Mouse (Mus musculus) brain, embryonic 18.5 days (tissue): ENCODE results near the gene Kcnh7.
"Not testable (repeated sequence)": the region's sequence is repeated elsewhere in the genome, so short reads cannot be mapped to it uniquely, and the experiment has no call there.

Experiments
- DNase-seq: peaks from one replicate; pipeline ENCODE4 v3.0.0-alpha.2; 2012; ENCODE audit warnings: low read depth, low spot score

Kcnh7 gene

DNA sequence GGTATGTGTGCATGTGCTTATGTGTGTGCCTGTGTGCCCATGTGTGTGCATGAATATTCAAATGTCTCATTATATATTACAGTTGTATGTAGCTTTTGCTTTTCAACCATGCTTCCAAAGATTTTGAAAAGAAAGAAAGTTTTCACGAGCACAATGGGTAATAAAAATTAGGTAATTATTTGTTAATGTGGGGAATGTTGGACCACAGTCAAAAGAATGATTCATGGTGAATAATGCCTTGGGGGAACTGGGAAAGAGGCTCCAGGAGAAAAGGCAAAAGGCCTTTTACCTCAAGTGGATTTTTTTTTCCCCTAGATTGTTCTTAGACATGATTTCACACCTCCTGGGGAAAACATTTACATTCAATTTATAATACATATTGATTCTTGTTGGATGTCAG, 458.1 kb downstream of the Kcnh7 start:
- no peak for DNase-seq

DNA sequence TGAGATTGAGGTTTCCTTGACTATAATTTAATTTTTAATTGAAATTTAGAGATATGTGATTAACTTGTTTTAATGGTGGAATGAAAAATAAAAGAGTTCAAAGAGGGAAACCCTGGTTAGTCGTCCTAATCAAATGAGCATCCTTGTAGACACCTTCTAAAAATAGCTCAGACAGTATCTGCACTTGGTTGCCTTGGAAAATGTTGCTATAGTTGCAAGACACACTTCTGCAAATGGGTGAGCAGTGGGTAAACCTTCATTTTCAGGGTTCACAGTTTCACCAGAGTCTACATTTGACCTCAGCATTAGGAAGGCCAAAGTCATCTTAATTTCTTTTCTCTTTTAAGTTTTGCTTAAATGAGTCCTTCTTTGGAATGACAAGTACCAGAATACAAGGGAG, 465.7 kb downstream of the Kcnh7 start:
- no peak for DNase-seq

DNA sequence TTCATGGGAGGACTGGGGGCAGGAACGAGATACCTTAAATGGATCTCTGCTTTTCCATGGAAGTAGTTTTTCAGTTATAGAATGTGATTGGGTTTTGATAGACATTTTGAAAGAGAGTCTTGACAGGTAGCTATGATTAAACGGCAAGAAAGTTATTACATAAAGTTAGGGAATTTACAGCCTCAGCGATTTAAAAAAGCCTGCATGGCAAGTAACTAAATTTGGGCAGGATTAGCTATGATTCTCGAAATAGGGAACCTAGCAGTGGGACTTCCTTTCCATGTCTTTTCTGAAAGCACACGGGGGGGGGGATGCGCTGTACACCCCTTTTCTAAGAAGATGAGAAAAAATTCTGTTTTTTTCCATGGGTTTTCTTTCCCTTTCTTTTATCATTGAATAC, 466.8 kb downstream of the Kcnh7 start:
- no peak for DNase-seq

DNA sequence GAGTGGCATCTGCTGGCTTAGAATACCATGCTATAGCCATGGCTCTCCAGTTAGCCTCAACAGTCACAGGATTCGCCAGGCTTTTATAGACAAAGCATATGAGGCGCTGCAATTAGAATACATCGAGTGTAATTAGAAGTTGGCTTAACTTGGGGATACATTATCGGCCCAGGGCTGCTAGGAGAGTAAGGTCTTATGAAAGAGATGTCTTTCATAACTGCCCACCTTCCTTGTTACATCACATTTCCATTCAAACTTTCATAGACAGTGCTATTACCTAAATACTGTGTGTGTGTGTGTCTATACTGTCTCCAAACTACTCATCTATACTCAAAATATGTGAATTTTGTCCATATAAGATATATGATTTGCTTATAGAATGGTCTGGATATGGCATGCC, 468.8 kb downstream of the Kcnh7 start:
- DNase-seq: no peak

DNA sequence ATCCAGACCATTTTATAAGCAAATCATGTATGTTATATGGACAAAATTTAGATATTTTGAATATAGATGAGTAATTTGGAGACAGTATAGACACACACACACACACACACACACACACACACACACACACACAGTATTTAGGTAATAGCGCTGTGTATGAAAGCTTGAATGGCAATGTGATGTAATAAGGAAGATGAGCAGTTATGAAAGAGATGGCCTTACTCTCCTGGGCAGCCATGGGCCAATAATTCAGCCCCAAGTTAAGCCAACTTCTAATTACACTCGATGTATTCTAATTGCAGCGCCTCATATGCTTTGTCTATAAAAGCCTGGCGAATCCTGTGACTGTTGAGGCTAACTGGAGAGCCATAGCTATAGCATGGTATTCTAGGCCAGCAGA, 469.7 kb downstream of the Kcnh7 start:
- DNase-seq: not testable (repeated sequence)

DNA sequence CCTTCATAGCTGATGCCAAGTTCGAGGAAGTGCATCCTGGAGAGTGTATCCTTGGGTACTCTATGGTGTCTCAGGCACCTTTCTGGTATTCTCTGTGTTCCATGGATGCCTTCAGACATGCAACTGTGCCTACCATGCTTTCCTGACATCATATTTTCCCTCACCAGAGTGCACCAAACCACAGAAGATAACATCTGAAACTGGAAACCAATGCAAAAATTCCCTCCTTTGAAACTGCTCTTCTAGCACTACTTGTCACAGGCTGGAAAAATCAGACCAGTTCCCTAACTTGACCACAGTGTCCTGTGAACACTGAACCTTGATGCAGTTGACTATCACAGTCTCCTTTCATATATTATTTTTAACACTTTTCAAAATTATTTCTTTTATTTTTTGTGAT, 474.5 kb downstream of the Kcnh7 start:
- DNase-seq: no peak

DNA sequence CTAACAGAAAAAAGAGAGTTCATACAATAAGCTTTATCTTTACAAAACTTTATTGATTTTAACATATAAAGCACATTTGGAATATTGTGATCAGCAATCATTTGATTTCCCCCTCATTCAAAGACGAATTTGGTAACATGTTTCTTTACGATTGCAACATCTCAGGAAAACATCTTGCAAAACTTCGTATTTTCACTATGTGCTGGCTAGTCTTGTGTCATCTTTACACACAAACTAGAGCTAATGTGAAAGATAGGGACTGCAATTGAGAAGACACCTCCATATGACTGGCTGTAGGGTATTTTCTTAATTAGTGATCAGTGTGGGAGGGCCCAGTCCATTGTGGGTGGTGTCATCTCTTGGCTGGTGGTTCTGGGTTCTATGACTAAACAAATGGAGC, 477.8 kb downstream of the Kcnh7 start:
- DNase-seq: no peak

DNA sequence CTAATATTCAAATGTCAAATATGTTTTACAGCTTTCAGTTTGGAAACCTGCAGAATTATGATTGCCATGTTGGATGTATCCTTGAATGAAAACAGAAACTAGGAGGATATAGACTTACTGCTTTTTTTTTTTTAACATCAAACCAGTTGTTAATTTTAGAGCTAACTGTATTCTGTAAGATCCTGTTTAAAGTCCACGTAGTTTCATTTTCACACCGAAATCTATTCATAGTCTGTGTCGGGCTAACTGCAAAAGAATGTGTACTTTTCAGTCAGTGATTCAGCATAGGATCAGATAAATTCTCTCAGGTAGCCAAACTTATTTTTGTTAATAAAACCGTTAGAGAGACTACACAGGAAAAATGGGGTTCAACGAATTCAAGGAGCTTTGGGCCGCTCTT, 498.2 kb downstream of the Kcnh7 start:
- no peak for DNase-seq

DNA sequence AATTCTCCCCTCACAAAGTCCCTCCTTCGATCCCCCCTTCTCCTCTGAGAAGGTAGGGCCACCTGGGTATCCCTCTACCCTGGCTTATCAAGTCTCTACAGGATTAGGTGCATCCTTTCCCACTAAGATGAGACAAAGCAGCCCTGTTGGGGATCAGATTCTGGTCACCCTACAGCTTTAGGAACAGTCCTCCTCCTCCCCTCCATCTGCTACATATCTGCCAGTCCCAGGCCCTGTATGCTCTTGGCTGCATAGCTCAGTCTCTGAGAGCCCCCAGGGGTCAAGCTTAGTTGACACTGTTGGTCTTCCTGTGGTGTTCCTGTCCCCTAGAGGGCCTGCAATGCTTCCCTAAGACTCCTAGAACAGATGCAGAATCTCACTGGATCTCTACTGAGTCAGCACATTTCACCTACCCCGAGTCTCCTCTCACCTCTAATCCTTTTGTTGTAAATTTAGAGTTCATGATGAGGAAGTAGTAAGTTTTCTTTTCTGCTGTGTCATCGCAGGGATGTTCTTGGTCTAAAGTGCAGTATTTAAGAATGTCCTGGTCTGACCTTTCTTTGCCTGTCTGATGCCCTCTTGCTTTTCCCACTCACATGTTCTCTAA, 499.0 kb downstream of the Kcnh7 start:
- DNase-seq: no peak

DNA sequence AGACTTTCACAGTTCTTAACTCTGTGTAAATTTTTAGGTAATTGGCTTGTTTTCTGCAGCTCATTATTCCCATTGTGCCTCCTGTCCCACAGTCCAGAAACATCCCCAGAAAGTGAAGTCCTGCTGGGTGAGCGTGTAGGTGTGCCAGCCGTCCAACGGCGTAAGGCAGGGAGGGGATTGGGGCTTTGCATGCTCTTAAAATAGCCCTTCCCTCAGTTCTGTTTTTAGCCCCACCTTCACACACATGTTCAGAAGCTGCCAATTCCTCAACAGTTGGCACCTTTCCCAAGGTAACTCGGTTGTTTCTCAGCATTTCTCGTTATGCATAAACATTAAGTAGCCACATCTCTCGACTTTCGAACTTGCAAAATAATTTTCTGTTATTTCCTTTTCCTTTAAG, 502.4 kb downstream of the Kcnh7 start:
- DNase-seq: no peak

DNA sequence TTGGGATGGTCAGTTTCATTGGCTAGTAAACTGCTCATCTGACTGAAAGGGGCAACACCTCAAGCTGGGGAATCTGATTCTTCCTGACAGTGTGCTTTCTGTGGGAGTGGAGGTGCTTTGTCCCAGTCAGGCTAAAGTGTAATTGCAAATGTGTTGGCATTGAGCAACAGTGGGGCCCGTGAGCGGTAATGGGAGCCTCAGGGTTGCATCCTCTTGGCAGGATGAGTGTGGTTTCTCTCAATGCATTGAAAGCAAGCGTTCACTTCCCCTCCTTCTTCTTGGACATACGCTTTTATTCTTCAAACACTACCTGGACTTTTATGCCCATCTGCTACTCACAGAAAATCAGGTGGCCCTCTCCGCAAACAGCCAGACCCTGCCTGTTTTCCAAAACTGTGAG, 511.3 kb downstream of the Kcnh7 start:
- DNase-seq: no peak

DNA sequence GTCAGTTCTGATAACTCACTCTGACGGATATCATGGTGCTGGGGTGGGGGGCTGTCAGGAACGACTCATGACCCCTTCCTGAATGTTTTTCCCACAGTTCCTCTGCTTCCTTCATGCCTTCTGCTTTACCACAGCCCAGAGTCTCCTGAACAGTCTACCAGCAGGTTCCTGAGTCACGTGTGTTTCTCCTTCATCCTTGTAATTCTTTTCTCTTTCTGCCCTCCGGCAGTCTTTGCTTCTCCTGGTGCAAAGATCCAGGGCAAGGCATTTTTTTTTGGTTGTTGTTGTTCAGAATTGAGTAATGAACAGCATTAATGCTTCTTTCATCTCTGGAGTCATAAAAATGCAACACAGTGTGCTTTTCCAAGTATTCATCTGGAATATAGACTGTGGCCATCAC, 513.3 kb downstream of the Kcnh7 start:
- DNase-seq: no peak

DNA sequence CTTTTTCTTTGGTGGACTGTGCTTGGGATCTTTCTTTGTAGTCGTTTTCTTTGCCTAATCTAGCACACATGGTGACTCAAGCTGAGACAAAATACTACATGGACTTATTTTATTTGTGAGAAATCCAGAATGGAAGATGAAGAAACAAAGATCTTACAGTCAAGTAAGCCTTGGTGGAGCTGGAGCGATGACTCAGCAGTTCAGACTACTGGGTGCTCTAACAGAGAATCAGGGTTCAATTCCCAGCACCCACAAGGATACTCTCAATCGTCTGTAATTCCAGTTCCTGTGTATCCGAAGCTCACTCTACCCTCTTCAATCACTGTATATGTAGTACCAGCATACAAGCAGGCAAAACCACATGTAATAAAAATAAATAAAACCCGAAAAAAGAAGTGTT, 513.8 kb downstream of the Kcnh7 start:
- DNase-seq: no peak

DNA sequence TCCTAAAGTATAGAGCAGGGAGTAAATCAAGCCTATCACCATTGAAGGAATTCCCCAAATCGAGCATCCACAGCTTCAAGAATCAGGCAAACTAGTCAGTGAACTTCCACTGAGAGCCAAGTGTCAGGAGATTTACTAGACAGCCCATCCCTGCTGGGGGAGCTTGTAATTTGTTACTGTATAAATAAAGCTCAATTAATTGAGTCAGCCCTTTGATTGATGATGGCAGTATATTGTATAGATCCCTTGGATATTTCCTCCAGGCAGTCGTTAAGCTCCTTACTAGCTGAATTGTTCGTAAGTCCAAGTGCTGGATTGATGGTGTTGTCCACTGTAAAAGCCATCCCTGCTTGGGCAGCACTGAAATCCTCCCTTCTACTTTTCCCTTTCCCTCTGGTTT, 514.2 kb downstream of the Kcnh7 start:
- DNase-seq: no peak

DNA sequence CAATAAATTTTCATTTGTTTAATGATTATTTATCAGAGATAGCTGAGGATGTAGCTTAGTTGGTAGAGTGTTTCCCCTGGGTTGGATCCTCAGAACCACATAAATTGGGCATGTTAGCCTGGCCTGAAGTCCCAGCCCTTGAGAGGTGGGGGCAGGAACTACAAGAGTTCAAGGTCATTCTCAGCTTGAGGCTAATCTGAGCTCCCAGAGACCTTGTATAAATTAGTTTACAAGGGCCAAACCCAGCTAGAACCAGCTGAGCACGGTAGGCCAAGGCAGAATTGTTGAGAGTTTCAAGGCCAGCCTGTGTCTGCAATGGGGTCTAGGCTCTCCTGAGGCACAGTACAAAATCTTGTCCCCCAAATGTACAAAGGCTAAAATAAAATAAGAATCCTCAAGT, 518.6 kb downstream of the Kcnh7 start:
- DNase-seq: no peak

DNA sequence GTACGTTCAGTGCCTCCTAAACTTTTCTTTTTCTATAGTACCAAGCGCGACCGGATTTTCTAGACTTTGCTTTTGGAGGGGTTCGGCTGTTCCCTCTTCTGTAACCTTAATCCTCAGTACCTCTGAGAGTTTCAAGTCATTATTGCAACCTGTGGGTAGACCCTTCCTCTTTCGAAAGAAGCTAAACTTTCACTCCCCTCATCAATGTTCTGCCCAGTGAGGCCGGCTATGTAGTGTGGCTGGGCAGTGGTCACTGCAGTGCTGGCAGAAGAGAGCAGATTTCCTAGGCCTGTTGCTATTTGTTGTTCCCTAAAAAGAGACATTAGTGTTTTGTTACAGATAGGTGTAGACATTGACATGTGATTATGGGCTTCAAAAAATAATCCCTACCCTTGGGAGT, 519.2 kb downstream of the Kcnh7 start:
- no peak for DNase-seq

DNA sequence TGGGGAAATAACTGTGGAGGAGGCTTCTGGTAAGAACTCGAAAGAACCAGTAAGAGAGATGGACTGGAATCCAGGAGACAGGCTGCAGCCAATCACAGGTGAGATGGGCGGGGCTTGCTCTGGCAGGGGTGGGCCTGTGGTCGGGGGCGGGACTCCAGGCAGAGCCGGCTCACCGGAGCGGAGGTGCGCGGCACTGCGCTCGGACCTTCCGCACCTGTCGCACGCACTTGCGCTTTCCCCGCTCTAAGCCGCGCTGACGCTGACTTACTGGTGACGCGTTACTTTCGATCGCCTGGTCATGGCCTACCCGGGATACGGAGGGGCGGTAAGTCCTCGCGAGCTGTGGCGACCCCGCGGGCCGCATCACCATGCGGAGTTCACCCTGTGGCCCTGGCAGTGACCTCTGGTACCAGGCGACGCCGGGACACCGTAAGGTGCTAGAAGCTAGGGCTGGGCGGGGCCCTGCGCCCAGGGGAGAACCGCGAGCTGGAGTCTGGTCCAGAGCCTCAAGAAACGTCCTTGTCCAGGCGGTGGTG, 519.9 kb downstream of the Kcnh7 start, which contains the start of gene Gca:
Gene Gca (plus strand): TSS at position 151 of the 536 bp plus-strand sequence.
- DNase-seq: no peak

DNA sequence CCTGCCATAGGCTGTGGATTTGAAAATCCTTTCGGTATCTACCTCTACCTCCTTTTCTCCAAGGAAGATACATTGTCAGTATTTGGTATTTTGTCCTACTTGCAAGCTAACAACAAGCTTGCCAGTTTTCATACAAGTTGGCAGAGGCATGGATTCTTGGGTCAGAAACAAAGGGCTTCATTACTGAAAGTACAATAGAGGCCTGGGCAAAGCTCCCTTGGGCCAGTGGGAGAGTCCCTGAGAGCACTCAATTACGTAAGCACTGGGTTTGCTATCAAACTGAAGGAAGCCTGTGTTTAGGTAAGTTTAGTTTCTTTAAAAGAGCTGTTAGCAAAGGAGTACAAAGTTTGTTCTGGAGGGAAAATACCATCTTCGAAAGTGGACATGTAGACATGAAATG, 521.5 kb downstream of the Kcnh7 start:
- no peak for DNase-seq

DNA sequence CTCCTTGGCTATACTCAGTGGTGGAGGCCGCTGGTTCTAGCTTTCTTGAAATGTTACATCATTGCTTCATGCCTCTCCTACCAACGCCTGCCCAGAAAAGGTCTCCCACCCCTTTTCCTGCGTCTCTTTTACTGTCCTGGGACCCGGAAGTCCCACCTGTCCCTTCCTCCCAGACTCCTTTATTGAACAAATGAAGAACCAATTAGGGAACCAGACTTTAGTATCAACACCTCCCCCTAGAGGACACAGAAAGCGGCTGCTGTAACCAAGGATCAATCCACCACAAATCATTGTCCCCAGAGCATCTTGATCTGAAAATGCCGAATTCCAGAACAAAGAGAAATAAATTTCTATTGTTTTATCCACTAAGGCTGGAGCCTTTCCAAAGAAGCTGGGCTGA, 523.5 kb downstream of the Kcnh7 start:
- no peak for DNase-seq

DNA sequence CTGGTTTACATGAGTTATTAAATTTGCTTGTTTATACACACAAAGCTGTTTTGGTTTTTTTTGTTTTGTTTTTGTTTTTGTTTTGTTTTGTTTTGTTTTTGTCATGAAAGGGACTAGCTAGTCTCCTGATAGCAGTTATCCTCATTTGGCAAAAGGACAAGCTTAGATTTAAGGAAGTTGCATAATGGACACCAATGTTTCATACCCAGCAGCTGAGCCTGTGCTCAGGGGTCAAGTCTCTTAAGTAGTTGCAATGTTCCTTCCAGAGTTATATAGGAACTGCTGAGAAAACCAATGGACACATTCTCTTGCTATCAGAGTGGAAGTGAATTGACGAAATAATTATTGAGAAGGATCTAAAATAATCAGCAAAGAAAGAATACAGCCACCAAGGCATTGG, 528.0 kb downstream of the Kcnh7 start:
- DNase-seq: no peak

DNA sequence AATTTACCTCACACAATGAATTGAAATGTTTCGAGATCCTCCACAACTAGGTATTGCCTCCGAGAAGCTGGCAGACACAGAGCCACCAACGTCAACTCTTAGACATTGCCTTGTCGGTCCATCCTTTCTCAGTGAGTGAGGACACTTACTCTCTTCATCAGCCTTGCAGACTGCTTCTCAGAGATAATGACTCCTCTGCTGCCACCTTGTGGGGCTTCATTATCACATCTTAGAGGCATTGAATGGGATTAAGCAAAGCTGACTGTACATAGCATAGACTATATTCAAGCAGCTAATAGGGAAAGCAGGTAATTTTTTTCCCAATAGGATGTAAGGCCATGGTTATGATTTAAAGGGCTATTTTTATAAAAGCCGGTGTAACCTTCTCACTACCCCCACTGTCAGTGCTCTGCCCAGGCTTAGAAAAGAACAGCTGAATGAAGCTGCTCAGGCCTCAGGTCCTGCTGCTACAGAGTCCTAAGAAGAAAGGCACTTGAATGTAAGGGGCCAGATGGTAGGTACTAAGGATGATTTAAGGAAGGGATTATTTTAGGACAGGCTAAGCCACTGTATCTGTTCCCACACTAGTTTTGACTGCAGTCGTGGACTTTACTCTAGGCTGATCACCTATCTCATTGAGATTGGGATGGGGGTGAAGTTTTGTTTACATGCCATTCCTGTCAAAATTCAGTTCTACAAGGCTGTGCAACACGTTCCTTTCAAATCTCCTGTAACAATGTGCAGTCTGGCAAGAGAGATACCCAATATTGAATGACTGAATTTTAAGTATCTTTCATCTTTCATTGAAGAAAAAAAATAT, 529.4 kb downstream of the Kcnh7 start:
- no peak for DNase-seq

DNA sequence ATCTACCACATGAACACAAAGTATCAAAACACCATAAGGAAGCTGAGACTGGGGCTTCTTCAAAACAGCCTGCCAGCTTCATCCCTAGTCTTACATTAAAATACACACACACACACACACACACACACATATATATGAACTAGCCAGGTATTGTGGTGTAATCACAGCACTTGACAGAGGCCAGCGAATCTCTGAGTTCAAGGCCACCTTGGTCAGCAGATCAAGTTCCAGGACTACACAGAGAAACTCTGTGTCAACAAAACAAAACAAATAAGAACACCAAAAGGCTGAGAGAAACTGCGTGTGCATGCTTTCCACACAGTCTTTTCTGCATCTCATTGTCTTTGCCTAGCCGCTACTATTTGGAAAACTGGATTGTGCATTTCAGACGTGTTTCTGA, 531.6 kb downstream of the Kcnh7 start:
- no peak for DNase-seq

DNA sequence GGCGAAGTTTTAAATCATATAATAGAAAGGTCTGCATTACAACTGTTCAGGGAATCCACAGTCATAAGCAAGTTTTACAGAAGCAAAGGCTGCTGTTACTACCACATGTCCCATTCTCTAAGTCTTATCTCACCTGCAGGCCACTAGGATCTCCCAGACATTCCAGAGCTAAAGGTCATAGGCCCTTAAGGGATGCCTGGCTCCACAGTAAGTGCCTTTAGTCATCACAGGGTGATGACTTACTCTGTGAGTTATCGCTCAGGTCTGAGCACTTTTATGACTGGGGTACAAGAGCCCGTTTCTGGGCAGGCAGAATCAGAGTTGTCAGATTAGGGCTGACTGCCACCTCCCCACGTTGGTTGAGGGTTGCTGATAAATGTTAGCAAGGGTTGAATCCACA, 532.2 kb downstream of the Kcnh7 start:
- DNase-seq: no peak
